Mouse (Mus musculus): Measurements from ENCODE around the gene Ablim1.

GRCm38 (mm10) chr19:57092958-57093697 is 221.6 kb downstream of the Ablim1 start:
- TF ChIP-seq GATA1 (IDR thresholded peaks at IDR 0.05; ENCODE audit: low read length) (no peak), TAL1 (IDR thresholded peaks at IDR 0.05; ENCODE audit: low read length) (no peak)
